Mouse (Mus musculus) spleen, adult 2 months (tissue): ENCODE data around the gene Gm20521. TPM values are rescaled to one million over a fixed set of nuclear protein-coding genes. Genes with fewer than 3 reads are reported as not detected.

Experiments used
- DNase-seq, 2 experiments: peaks; one replicate each; pipeline versions ENCODE4 v3.0.0 to v3.0.0-alpha.2; 2012 to 2021; ENCODE audit warnings: low spot score in 2 of 2, low read depth in 1 of 2
- H3K27ac ChIP-seq: fragments of 200-500 bp; 2 replicates; pipeline ENCODE4 v1.5.1; 2012; ENCODE audit warnings: low read length, inconsistent platforms; ENCODE audit not compliant: insufficient read depth
- H3K27me3 ChIP-seq: fragments of 200-500 bp; 2 replicates; pipeline ENCODE4 v1.6.1; 2012; ENCODE audit warnings: mild to moderate bottlenecking, moderate library complexity, low read length, inconsistent platforms; ENCODE audit not compliant: control insufficient read depth, insufficient read depth
- H3K36me3 ChIP-seq: fragments of 200-500 bp; 2 replicates; pipeline ENCODE4 v1.6.1; 2012; ENCODE audit warnings: mild to moderate bottlenecking, low read length, inconsistent platforms; ENCODE audit not compliant: control insufficient read depth, insufficient read depth
- H3K4me1 ChIP-seq: fragments of 200-500 bp; 2 replicates; pipeline ENCODE4 v1.6.1; 2011; ENCODE audit warnings: inconsistent platforms; ENCODE audit not compliant: control insufficient read depth, insufficient read depth, insufficient read length
- H3K4me3 ChIP-seq: fragments of 200-500 bp; 2 replicates; pipeline ENCODE4 v1.5.1; 2011; ENCODE audit warnings: mild to moderate bottlenecking, inconsistent platforms; ENCODE audit not compliant: insufficient read depth, insufficient read length; ENCODE audit errors: extremely low read depth
- CTCF ChIP-seq: fragments of 200-500 bp; IDR thresholded peaks from 2 replicates; pipeline ENCODE4 v1.5.1; 2011; ENCODE audit warnings: mild to moderate bottlenecking, inconsistent platforms; ENCODE audit not compliant: insufficient read depth, insufficient read length, insufficient replicate concordance; ENCODE audit errors: extremely low read depth
- POLR2A ChIP-seq: fragments of 200-500 bp; IDR thresholded peaks from 2 replicates; pipeline ENCODE4 v1.6.1; 2011; ENCODE audit warnings: low read depth, low read length, inconsistent platforms
- WGBS: fragments of 180-500 bp; shearing (Covaris S2); methylation state at CpG from one replicate; pipeline ENCODE4 v1.1.7; 2018; 5-methylcytosine and 5-hydroxymethylcytosine counted together
- polyA plus RNA-seq: library from polyadenylated mRNA; depleted of rRNA; stranded (reverse); fragments of >200 nt; gene quantifications from 2 replicates; pipeline ENCODE4 v1.2.3, GENCODE M21; 2012; rRNA removed

Gene Gm20521
- 3.1 TPM in 1 of 2 replicates, not detected in the other for polyA plus RNA-seq

GRCm38 (mm10) chr14:54883154-54884021 lies at the start of gene Gm20521, which contains the start of gene Bcl2l2:
Gene Gm20521 (plus strand): TSS chr14:54883441.
Gene Bcl2l2 (plus strand): TSS chr14:54883377.
- Histone ChIP-seq H3K4me1 (no peaks in the 10 kb centered on the region; the same call in 1 of the 2 replicates), H3K4me3 (peak within 1 kb of the TSS; percentile 51), H3K27ac (peak within 1 kb of the TSS; percentile 40), H3K36me3 (no peaks in the 10 kb centered on the region), H3K27me3 (no peaks in the 10 kb centered on the region)
- DNase-seq: peak in 1 of 2 experiments; percentile 25
- TF ChIP-seq POLR2A: 0 out of 2 replicates have a peak, but pooled peaks have one; percentile 19
- TF ChIP-seq CTCF: no peak
- 4% methylated on average over 27 of the region's 27 CpGs for WGBS

- H3K27ac ChIP-seq: no peak overlapping the region
- no peak for DNase-seq
- no peak for TF ChIP-seq POLR2A
- TF ChIP-seq CTCF: no peak
- no peaks in the 10 kb centered on the region for H3K4me1 ChIP-seq
- H3K4me3 ChIP-seq: no peak overlapping the region
- 0% methylated on average over 4 of the region's 4 CpGs for WGBS
- H3K27me3 ChIP-seq: no peaks in the 10 kb centered on the region
- no peaks in the 10 kb centered on the region for H3K36me3 ChIP-seq
Measured at GRCm38 (mm10) chr14:54843461-54843860, 39.8 kb upstream of the Gm20521 start.

- Histone ChIP-seq H3K27ac (no peak overlapping the region), H3K4me1 (no peaks in the 10 kb centered on the region), H3K36me3 (peaks cover 4% of the 10 kb centered on the region; the same call in 1 of the 2 replicates), H3K4me3 (no peak overlapping the region), H3K27me3 (no peaks in the 10 kb centered on the region)
- WGBS: 98% methylated on average over 3 of the region's 3 CpGs
- no peak for TF ChIP-seq CTCF
- no peak for TF ChIP-seq POLR2A
- no peak for DNase-seq
Measured at GRCm38 (mm10) chr14:54855726-54856125, 27.5 kb upstream of the Gm20521 start.

GRCm38 (mm10) chr14:54856703-54857102 lies 26.5 kb upstream of the Gm20521 start:
- 73% methylated on average over 7 of the region's 7 CpGs for WGBS
- Histone ChIP-seq H3K27ac (no peak overlapping the region), H3K27me3 (no peaks in the 10 kb centered on the region), H3K4me1 (no peaks in the 10 kb centered on the region), H3K4me3 (no peak overlapping the region), H3K36me3 (peaks cover 4% of the 10 kb centered on the region; the same call in 1 of the 2 replicates)
- TF ChIP-seq CTCF (no peak), POLR2A (no peak)
- no peak for DNase-seq

DNA sequence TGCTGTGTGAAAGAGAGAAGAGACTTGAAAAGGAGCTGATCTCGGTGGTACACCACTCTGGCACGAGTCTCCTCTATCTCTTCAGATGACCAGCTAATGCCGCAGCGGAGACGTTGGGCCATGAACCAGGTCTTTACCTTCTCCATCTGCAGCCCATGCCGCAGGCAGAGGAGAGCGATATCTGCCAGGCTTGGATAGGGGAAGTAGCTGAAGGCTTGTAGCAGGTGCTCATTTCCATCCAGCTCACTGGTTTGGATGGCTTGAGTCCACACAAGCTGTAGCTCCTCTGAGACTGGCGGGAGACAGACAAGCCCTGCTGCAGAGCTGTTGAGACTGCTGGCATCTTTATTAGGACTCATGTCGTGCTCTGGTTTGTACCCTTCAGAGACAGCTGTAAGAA lies 25.4 kb upstream of the Gm20521 start:
- DNase-seq: no peak
- peaks cover 4% of the 10 kb centered on the region; the same call in 1 of the 2 replicates for H3K36me3 ChIP-seq
- H3K4me1 ChIP-seq: no peaks in the 10 kb centered on the region
- no peak overlapping the region for H3K27ac ChIP-seq
- H3K27me3 ChIP-seq: no peaks in the 10 kb centered on the region
- H3K4me3 ChIP-seq: no peak overlapping the region
- TF ChIP-seq CTCF: no peak
- TF ChIP-seq POLR2A: no peak
- 89% methylated on average over 9 of the region's 9 CpGs for WGBS

DNA sequence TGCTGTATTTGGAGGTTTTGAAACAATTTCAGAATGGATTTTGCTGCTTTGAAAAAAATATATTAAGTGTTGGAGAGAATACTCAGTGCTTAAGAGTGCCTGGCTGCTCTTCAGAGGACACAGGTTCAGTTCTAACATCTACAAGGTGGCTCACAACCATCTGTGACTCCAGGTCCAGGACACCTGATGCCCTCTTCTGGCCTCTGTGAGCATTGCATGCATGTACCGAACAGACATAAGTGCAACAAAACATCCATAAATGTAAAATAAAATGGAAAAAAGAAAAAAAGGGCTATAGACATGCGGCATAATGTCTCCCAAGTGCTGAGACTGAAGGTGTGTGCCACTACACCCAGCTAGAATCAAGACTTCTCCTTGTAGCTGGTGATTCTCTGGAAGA lies 22.7 kb upstream of the Gm20521 start:
- H3K4me1 ChIP-seq: no peaks in the 10 kb centered on the region
- 39% methylated on average over 2 of the region's 2 CpGs for WGBS
- DNase-seq: peak in 1 of 2 experiments; percentile 64
- no peak overlapping the region for H3K27ac ChIP-seq
- no peak for TF ChIP-seq POLR2A
- peak; percentile 53; the same call in 1 of the 2 replicates for TF ChIP-seq CTCF
- H3K4me3 ChIP-seq: no peak overlapping the region
- H3K36me3 ChIP-seq: peaks cover 4% of the 10 kb centered on the region; the same call in 1 of the 2 replicates
- H3K27me3 ChIP-seq: no peaks in the 10 kb centered on the region
